Mouse (Mus musculus) G1E (cell line): ENCODE data around the gene Copz1.

ENCODE experiments used
- CTCF ChIP-seq: IDR thresholded peaks from 2 replicates; pipeline ENCODE4 v1.5.1; 2012; ENCODE audit warnings: low read depth, low read length, inconsistent platforms, mixed read lengths
- GATA1 ChIP-seq: IDR thresholded peaks from 2 replicates; pipeline ENCODE4 v1.6.1; 2012; ENCODE audit warnings: borderline replicate concordance, low read length, inconsistent platforms, mixed read lengths
- GATA2 ChIP-seq: IDR thresholded peaks from 2 replicates; pipeline ENCODE4 v1.6.1; 2012; ENCODE audit warnings: low read depth, low read length, inconsistent platforms, borderline replicate concordance
- POLR2AphosphoS5 ChIP-seq: IDR thresholded peaks from 2 replicates; pipeline ENCODE4 v1.6.1; 2012; ENCODE audit warnings: low read depth, low read length, inconsistent platforms; ENCODE audit not compliant: insufficient replicate concordance
- TAL1 ChIP-seq: conservative IDR thresholded peaks from 2 replicates; pipeline ENCODE4 v1.6.1; 2012; ENCODE audit warnings: low read depth, low read length, inconsistent platforms, mixed read lengths

DNA sequence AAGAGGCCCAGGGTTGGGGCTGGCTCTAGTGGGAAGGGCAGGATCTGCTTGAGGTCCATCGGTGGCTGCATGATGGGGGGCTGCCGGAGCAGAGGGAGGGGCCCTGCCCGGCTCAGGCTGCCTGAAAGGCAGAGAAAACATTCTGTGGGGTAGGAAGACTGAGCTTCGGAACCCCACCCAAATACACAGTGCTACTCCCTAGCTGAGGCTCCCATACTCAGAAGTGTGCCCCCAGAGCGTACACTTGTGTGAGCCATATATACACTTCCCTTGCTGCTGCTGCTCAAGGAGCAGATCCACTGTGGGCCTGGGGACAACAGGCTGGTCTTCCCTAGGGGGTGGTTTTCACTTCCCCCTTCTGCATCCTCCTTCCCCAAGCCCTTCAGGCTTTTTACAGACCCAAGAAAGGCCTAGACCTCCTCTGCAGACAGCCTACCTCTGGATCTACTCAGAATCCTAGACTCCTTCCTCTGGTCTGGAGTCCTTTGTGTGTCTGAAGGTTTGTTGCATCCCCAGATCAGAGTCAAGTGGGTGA is 60.6 kb downstream of the Copz1 start:
- TF ChIP-seq CTCF (no peak), TAL1 (no peak), GATA1 (no peak), POLR2AphosphoS5 (no peak), GATA2 (no peak)
